Mouse (Mus musculus) embryonic facial prominence, embryonic 12.5 days (tissue): ENCODE results near the gene Olfr896-ps1. TPM values are rescaled to one million over a fixed set of nuclear protein-coding genes. Genes with fewer than 3 reads are reported as not detected.

Experiments used
- ATAC-seq: fragments of 200-750 bp; cut with Nextera tagmentation; 2 replicates; pipeline ENCODE4 v1.8.0; 2017; ENCODE audit not compliant: insufficient number of reproducible peaks, insufficient read depth, low FRiP score, low TSS enrichment
- H3K27ac ChIP-seq: fragments of 300-500 bp; sonication (generic); 2 replicates; pipeline ENCODE4 v1.5.1; 2016; ENCODE audit warnings: mild to moderate bottlenecking
- H3K27me3 ChIP-seq: fragments of 300-500 bp; sonication (generic); 2 replicates; pipeline ENCODE4 v1.6.1; 2016; ENCODE audit warnings: mild to moderate bottlenecking, moderate library complexity
- H3K36me3 ChIP-seq: fragments of 300-500 bp; sonication (generic); 2 replicates; pipeline ENCODE4 v1.6.1; 2016; ENCODE audit warnings: mild to moderate bottlenecking
- H3K4me1 ChIP-seq: fragments of 300-500 bp; sonication (generic); 2 replicates; pipeline ENCODE4 v1.6.1; 2016
- H3K4me2 ChIP-seq: fragments of 300-500 bp; sonication (generic); replicated peaks from 2 replicates; pipeline ENCODE4 v1.6.1; 2016; ENCODE audit warnings: mild to moderate bottlenecking, moderate library complexity
- H3K4me3 ChIP-seq: fragments of 300-500 bp; sonication (generic); 2 replicates; pipeline ENCODE4 v1.5.1; 2016; ENCODE audit warnings: mild to moderate bottlenecking
- H3K9ac ChIP-seq: fragments of 300-500 bp; sonication (generic); 2 replicates; pipeline ENCODE4 v1.6.1; 2016; ENCODE audit warnings: mild to moderate bottlenecking, moderate library complexity
- H3K9me3 ChIP-seq: fragments of 300-500 bp; sonication (generic); 2 replicates; pipeline ENCODE4 v1.6.1; 2016; ENCODE audit warnings: mild to moderate bottlenecking, moderate library complexity
- WGBS: fragments of 180-500 bp; shearing (Covaris S2); methylation state at CpG from one replicate; pipeline ENCODE4 v1.1.7; 2016; 5-methylcytosine and 5-hydroxymethylcytosine counted together
- polyA plus RNA-seq: library from polyadenylated mRNA; unstranded; fragments of >200 nt; fragmentation: Nextera tagmentation; extraction: Ambion mirVana; gene quantifications from 2 replicates; pipeline ENCODE4 v1.2.1, GENCODE M21; 2016

Olfr896-ps1 gene
- not detected in 2 replicates for polyA plus RNA-seq

GRCm38 (mm10) chr9:38290807-38291206, at the start of gene Olfr896-ps1:
Gene Olfr896-ps1, plus strand, starts transcription at chr9:38291107.
- H3K9ac ChIP-seq: no peak within 1 kb of the TSS
- no peaks in the 10 kb centered on the region for H3K36me3 ChIP-seq
- H3K9me3 ChIP-seq: no peaks in the 10 kb centered on the region
- no peaks in the 10 kb centered on the region for H3K27me3 ChIP-seq
- no peak for ATAC-seq
- WGBS: 70% methylated on average over 1 of the region's 1 CpGs
- no peak within 1 kb of the TSS for H3K27ac ChIP-seq
- H3K4me2 ChIP-seq: no peak within 1 kb of the TSS
- H3K4me1 ChIP-seq: no peaks in the 10 kb centered on the region
- H3K4me3 ChIP-seq: no peak within 1 kb of the TSS

- Histone ChIP-seq H3K36me3 (no peaks in the 10 kb centered on the region), H3K4me1 (no peaks in the 10 kb centered on the region), H3K27me3 (no peaks in the 10 kb centered on the region), H3K9me3 (no peaks in the 10 kb centered on the region), H3K9ac (no peak within 1 kb of the TSS), H3K4me3 (no peak within 1 kb of the TSS), H3K4me2 (no peak within 1 kb of the TSS), H3K27ac (no peak within 1 kb of the TSS)
- no peak for ATAC-seq
Measured at GRCm38 (mm10) chr9:38252474-38252873, 38.4 kb upstream of the Olfr896-ps1 start, which contains the start of gene Olfr143. Gene Olfr143, plus strand, starts transcription at chr9:38252774.

- Histone ChIP-seq H3K4me2 (no peak within 1 kb of the TSS), H3K9ac (no peak within 1 kb of the TSS), H3K27ac (no peak within 1 kb of the TSS), H3K27me3 (no peaks in the 10 kb centered on the region), H3K36me3 (no peaks in the 10 kb centered on the region), H3K4me3 (no peak within 1 kb of the TSS), H3K9me3 (no peaks in the 10 kb centered on the region), H3K4me1 (no peaks in the 10 kb centered on the region)
- ATAC-seq: no peak
Measured at GRCm38 (mm10) chr9:38267551-38267950, 23.4 kb upstream of the Olfr896-ps1 start, which contains the start of gene Olfr895. Gene Olfr895, plus strand, starts transcription at chr9:38267851.

GRCm38 (mm10) chr9:38328760-38329159, 37.9 kb downstream of the Olfr896-ps1 start, which contains the start of gene Olfr25:
Gene Olfr25, plus strand, starts transcription at chr9:38329060.
- no peak within 1 kb of the TSS for H3K27ac ChIP-seq
- H3K4me2 ChIP-seq: no peak within 1 kb of the TSS
- H3K4me3 ChIP-seq: no peak within 1 kb of the TSS
- H3K9me3 ChIP-seq: no peaks in the 10 kb centered on the region
- H3K9ac ChIP-seq: no peak within 1 kb of the TSS
- no peaks in the 10 kb centered on the region for H3K4me1 ChIP-seq
- H3K36me3 ChIP-seq: no peaks in the 10 kb centered on the region
- no peaks in the 10 kb centered on the region for H3K27me3 ChIP-seq
- WGBS: 83% methylated on average over 3 of the region's 3 CpGs
- no peak for ATAC-seq

Other genes starting within 250 kb of the Olfr896-ps1 start
- not detected in 2 replicates for gene Olfr884, start 244.6 kb upstream of the Olfr896-ps1 start, polyA plus RNA-seq
- not detected in 2 replicates for gene Olfr885, start 229.8 kb upstream of the Olfr896-ps1 start, polyA plus RNA-seq
- gene Olfr887, start 207.0 kb upstream of the Olfr896-ps1 start, polyA plus RNA-seq: not detected in 2 replicates
- not detected in 2 replicates for gene Olfr888, start 183.0 kb upstream of the Olfr896-ps1 start, polyA plus RNA-seq
- gene Olfr889, start 175.9 kb upstream of the Olfr896-ps1 start, polyA plus RNA-seq: 0.10 TPM in 2 replicates
- gene Olfr890, start 148.6 kb upstream of the Olfr896-ps1 start, polyA plus RNA-seq: not detected in 2 replicates
- not detected in 2 replicates for gene Olfr891, start 110.3 kb upstream of the Olfr896-ps1 start, polyA plus RNA-seq
- not detected in 2 replicates for gene Olfr893, start 82.7 kb upstream of the Olfr896-ps1 start, polyA plus RNA-seq
- gene Olfr894, start 73.1 kb upstream of the Olfr896-ps1 start, polyA plus RNA-seq: not detected in 2 replicates
- not detected in 2 replicates for gene Olfr143, start 38.3 kb upstream of the Olfr896-ps1 start, polyA plus RNA-seq
- gene Olfr895, start 23.3 kb upstream of the Olfr896-ps1 start, polyA plus RNA-seq: not detected in 2 replicates
- not detected in 2 replicates for gene Olfr25, start 38.0 kb downstream of the Olfr896-ps1 start, polyA plus RNA-seq
- not detected in 2 replicates for gene Olfr898, start 57.3 kb downstream of the Olfr896-ps1 start, polyA plus RNA-seq
- gene Olfr250, start 75.8 kb downstream of the Olfr896-ps1 start, polyA plus RNA-seq: not detected in 2 replicates
- gene Olfr251, start 86.0 kb downstream of the Olfr896-ps1 start, polyA plus RNA-seq: not detected in 2 replicates
- gene Olfr147, start 110.6 kb downstream of the Olfr896-ps1 start, polyA plus RNA-seq: not detected in 2 replicates
- gene Olfr901, start 138.3 kb downstream of the Olfr896-ps1 start, polyA plus RNA-seq: not detected in 2 replicates
- gene Olfr902, start 156.5 kb downstream of the Olfr896-ps1 start, polyA plus RNA-seq: not detected in 2 replicates
- not detected in 2 replicates for gene Olfr904, start 172.0 kb downstream of the Olfr896-ps1 start, polyA plus RNA-seq
- gene Olfr905, start 180.0 kb downstream of the Olfr896-ps1 start, polyA plus RNA-seq: not detected in 2 replicates
- not detected in 2 replicates for gene Olfr906, start 196.0 kb downstream of the Olfr896-ps1 start, polyA plus RNA-seq
- gene Olfr907, start 204.7 kb downstream of the Olfr896-ps1 start, polyA plus RNA-seq: not detected in 2 replicates
- not detected in 2 replicates for gene Olfr911-ps1, start 230.5 kb downstream of the Olfr896-ps1 start, polyA plus RNA-seq
- gene Olfr910, start 246.7 kb downstream of the Olfr896-ps1 start, polyA plus RNA-seq: not detected in 2 replicates